Mouse (Mus musculus): ENCODE results near the gene Scrn1.

Scrn1 gene

DNA sequence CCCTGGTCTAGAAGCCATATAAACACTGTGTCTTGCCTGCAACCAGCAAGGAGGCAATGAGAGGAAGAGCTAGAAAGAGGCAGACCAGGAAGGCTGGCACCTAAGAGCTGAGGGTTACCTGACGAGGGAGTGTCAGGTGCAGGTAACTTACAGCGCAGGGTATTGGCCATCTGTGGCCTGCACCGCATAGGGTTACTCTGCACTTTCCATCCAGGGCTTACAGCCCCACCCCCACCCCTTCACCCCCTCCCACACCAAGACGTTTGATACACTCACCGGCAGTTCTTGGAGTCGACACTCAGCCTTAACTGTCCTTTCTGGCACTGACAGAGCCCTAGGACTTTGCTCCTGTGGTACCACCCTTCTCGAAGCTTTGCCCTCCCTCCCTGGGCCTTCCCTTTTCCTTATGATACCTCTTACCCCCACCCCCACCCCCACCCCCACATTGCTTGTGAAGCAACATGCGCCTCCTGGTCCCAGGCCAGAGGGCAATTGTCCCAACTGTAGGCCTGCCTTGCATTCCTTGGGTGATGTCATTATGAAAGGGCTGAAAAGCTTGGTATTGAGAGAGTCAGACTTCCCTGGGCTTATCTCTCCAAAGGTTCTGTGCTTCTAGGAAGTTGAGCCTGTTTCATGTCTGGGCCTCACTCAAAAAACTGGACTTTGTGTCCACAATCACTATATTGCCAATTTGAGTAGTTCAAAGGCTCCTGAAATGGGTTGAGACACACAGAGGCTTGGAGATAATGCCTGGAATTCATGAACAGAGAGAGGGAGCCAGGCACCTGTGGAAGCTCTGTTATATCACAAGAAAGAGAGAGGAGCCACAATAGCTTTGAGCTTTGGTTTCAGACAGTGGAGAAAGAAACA lies 93.2 kb downstream of the Scrn1 start:
- no peak for DNase-seq

DNA sequence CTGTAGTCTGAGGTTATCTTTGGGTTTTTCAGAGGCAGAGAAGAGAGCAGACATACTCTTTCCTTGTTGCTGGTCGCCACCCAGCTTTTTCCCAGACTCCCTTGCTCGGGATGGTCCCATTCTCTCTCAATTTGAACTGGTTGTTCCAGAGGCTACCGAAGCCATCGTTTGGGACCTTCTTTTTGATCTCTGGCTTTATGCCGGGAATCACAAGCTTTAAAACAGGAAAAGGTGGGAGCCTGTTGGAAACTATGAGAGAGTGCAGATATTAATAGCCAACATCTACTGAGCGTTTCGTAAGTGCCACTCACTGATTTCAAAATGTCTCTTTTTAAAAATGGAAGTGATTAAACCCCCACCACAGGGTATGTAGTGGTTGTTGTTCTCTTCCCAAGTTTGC lies 94.4 kb downstream of the Scrn1 start:
- no peak for DNase-seq

DNA sequence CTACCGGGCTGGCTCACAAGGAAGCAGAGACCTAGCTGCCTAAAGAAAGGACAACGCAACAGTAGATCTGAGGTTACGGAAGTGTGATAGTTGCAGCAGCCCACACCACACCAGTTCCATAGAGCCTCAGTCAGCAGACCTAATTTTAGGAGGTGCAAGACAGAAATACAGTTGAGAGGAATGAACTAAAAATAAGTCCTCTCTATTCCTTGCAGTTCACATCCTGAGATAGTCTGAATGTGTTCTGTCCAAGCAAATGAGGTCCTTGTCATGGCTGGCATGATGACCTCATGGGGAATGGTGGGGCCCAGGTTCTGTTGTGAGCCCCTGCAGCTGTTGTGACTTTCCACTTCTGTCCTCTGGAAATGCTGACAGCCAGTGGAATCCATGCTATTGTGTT lies 98.9 kb downstream of the Scrn1 start:
- no peak for DNase-seq

DNA sequence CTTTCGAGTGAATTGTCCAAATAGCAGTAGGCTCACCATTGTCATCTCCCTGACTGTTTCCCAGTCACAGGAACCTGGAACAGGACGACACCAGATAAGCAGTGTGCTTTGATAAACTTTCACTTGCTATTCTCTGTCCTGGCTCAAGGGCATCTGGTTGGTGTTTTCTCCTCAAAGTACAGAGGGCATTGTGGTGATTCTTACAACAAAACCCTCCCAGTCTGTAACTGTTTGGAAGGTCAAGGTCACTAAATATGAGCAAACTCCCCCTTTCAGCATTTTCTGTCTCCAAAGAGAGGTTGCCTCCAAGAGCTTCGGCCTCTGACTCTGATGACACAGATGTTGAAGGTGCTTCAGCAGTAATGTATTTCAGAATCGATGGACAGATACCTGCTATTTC lies 101.4 kb downstream of the Scrn1 start:
- no peak for DNase-seq

DNA sequence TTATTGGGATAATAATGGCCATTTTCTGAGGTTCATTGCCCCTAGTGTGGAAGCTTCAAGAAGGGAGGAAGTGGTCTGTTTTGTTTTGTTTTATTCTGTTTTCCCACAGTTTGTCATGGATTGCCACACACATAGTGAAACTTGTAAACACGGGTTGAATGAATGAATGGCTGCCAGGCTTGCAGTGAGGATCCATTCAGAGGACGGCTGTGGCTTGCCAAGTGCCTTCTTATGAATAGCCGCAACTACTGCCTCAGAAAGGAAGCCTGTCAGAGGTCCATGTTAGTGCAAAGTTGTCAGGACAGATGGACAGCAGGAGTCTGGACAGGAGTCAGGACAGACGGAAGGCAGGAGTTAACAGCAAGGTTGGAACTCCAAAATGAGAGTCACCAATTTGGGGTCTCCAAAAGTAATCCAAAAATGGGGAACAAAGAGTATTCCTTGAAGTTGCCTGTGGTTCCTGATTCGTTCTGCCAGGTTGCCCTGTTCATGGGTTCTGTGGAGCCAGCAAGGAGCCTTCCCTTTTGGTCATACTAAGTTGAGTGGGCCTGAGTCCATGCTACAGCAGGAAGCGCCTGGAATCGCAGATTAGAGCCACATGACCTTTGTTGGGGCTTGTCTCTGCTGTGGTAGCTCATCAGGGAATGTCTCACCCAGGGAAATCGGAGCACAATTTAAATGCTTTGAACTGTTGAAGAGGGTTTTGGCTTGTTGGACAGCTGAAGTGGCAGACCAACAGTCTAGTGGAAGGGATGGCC lies 102.4 kb downstream of the Scrn1 start:
- DNase-seq, result peak; percentile 42

DNA sequence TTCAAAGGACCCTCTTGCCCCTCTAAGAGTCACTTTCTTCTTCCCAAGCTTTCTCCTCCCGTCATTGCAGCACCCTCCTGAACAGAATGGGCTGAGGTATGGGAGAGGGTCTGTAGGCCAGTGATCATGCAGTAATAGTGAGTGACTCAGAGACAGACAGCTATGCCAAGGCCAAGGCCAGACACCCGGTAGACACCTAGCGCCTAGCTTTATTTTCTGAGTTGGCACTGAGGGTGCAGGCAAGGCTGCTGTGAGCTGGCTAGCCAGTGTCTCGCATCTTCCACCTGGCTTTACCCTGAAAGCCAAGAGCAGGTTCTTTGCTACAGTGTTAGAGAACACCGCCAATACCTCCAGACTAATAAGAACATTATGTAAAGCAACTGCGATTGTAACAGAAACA lies 103.5 kb downstream of the Scrn1 start:
- DNase-seq, result peak; percentile 28

DNA sequence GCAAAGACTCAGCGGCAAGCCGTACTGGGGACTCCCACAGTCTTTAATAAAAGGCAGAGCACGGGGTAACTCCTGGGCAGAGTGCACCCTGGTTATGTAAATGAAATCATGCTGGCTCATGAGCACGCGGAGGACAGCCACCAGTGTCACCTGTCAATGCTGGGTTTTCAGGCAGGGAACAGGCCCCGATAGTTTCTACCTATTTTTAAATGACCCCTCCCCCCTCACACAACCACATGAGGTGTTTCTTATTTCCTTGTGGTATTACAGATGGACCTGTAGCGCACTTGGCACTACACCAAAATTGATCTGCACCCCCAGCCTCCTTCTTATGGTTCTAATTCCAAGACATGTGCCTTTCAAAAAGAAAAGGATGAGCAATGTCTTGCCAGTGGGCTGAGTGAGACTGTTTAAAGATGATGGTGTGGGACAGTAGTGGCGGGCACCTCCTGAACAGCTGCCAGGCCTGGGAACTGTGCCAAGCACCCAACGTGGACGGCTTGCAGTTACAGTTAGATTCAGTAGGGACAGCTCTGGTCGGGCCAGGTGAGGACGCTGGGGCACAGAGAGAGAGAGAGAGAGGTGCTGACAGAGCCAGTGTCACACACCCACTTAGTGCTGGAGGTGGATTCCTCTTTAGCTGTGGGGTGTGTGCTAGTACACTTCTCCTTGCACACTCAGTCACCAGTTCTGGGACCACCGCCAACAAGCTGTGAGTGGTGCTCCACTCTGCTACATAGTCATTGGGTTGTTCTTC lies 105.2 kb downstream of the Scrn1 start:
- DNase-seq, result peak; percentile 55

DNA sequence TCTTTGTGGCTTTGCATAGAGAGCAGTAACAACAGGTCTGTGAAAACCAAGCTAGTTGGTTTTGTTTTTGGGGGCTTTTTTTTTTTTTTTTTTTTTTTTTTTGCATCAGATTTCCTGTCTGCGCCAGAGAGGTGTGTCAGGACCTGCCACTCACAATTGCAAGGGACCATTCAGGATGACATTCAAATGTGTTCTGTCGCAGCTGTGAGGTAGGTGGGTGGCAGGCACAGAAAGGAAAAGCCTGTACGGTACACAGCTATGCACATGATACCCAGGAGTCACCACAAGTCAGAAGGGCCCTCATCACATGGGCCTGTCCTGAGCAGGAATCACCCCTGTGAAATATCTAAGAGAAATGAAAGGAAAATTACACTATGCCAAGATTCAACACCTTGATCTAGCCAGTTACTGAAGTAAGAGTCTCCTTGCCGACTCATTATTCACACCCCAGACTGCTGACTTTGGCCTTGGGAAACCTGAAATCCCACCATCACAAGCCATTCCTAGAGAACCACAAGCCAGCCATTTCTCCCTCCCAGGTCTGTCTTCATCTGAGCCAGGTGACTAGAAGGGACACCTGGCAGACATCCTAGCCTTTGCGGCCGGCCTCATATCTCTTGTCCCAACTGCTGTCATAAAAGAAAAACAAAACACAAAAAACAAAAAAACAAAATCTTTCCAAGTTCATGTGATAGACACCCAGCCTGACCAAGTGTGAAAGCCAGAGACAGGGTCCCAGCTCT lies 105.9 kb downstream of the Scrn1 start:
- peak; percentile 35 for DNase-seq

DNA sequence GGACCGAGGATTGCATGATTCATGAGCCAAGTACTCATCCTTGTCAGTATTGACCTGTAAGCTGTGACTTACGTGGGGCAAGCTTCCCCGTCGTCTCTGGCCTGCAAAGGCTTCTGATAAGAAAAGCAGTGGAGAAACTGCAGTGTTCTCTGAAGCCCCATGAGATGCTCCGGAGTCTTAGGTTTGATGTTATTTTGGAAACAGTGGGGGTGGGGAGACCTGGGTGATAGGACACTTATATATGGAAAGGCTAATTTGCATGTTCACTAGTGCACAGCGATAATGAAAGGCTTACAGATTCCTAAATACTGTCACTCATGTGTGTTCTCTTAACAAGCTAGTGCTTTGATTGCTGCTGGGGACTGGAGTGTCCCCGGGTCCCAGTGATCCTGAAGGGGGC lies 106.6 kb downstream of the Scrn1 start:
- no peak for DNase-seq
